Mouse (Mus musculus) midbrain, embryonic 14.5 days (tissue): ENCODE data around the gene Epas1. TPM values are rescaled to one million over a fixed set of nuclear protein-coding genes. Genes with fewer than 3 reads are reported as not detected.

Experiments
- ATAC-seq: fragments of 200-750 bp; cut with Nextera tagmentation; 2 replicates; pipeline ENCODE4 v1.8.0; 2017; ENCODE audit warnings: moderate number of reproducible peaks, moderate library complexity; ENCODE audit not compliant: low FRiP score, low TSS enrichment
- DNase-seq: peaks from one replicate; pipeline ENCODE4 v3.0.0-alpha.2; 2015
- H3K27ac ChIP-seq: fragments of 300-500 bp; sonication (generic); replicated peaks from 2 replicates; pipeline ENCODE4 v1.5.1; 2014; ENCODE audit warnings: mild to moderate bottlenecking, low read depth, low read length, moderate library complexity
- H3K27me3 ChIP-seq: fragments of 300-500 bp; sonication (generic); 2 replicates; pipeline ENCODE4 v1.6.1; 2014; ENCODE audit warnings: low read length, control low read depth, mixed read lengths; ENCODE audit not compliant: control insufficient read depth, insufficient read depth
- H3K36me3 ChIP-seq: fragments of 300-500 bp; sonication (generic); 2 replicates; pipeline ENCODE4 v1.6.1; 2014; ENCODE audit warnings: low read length, control low read depth; ENCODE audit not compliant: control insufficient read depth, insufficient read depth
- H3K4me1 ChIP-seq: fragments of 300-500 bp; sonication (generic); 2 replicates; pipeline ENCODE4 v1.6.1; 2014; ENCODE audit warnings: mild to moderate bottlenecking, antibody characterized with exemption, low read length, control low read depth; ENCODE audit not compliant: control insufficient read depth, insufficient read depth
- H3K4me2 ChIP-seq: fragments of 300-500 bp; sonication (generic); 2 replicates; pipeline ENCODE4 v1.6.1; 2014; ENCODE audit warnings: mild to moderate bottlenecking, low read length, moderate library complexity
- H3K4me3 ChIP-seq: fragments of 300-500 bp; sonication (generic); replicated peaks from 2 replicates; pipeline ENCODE4 v1.5.1; 2014; ENCODE audit warnings: low read depth, low read length
- H3K9ac ChIP-seq: fragments of 300-500 bp; sonication (generic); replicated peaks from 2 replicates; pipeline ENCODE4 v1.6.1; 2014; ENCODE audit warnings: mild to moderate bottlenecking, low read length, moderate library complexity
- H3K9me3 ChIP-seq: fragments of 300-500 bp; sonication (generic); 2 replicates; pipeline ENCODE4 v1.6.1; 2016; ENCODE audit warnings: low read length, control low read depth, mixed read lengths; ENCODE audit not compliant: control insufficient read depth
- WGBS: fragments of 180-500 bp; shearing (Covaris S2); extraction: QIAGEN DNeasy Blood & Tissue Kit; methylation state at CpG from one replicate; pipeline ENCODE4 v1.1.7; 2014; 5-methylcytosine and 5-hydroxymethylcytosine counted together
- polyA plus RNA-seq: library from polyadenylated mRNA; unstranded; fragments of >200 nt; fragmentation: Nextera tagmentation; extraction: Ambion mirVana; gene quantifications from 2 replicates; pipeline ENCODE4 v1.2.1, GENCODE M21; 2014

Epas1 gene
- polyA plus RNA-seq, 1 experiment from 2014 or later = 9.8 TPM

GRCm38 (mm10) chr17:86825163-86825902, 71.8 kb downstream of the Epas1 start:
- H3K9ac ChIP-seq = no peak overlapping the region
- H3K4me3 ChIP-seq = no peak overlapping the region
- H3K36me3 ChIP-seq = no peaks in the 10 kb centered on the region
- no peaks in the 10 kb centered on the region for H3K27me3 ChIP-seq
- 89% methylated on average over 9 of the region's 9 CpGs for WGBS
- no peaks in the 10 kb centered on the region for H3K9me3 ChIP-seq
- H3K4me1 ChIP-seq = no peaks in the 10 kb centered on the region
- H3K4me2 ChIP-seq = no peak overlapping the region
- ATAC-seq (no peak), DNase-seq (no peak)
- no peak overlapping the region for H3K27ac ChIP-seq

- 95% methylated on average over 17 of the region's 17 CpGs for WGBS
Measured at GRCm38 (mm10) chr17:86826376-86826775, 72.9 kb downstream of the Epas1 start.

GRCm38 (mm10) chr17:86827391-86828165, 74.1 kb downstream of the Epas1 start:
- no peaks in the 10 kb centered on the region for H3K9me3 ChIP-seq
- no peaks in the 10 kb centered on the region for H3K4me1 ChIP-seq
- H3K27ac ChIP-seq = no peak overlapping the region
- H3K9ac ChIP-seq = no peak overlapping the region
- H3K36me3 ChIP-seq = no peaks in the 10 kb centered on the region
- ATAC-seq = no peak
- 93% methylated on average over 19 of the region's 19 CpGs for WGBS
- no peaks in the 10 kb centered on the region for H3K27me3 ChIP-seq
- no peak for DNase-seq
- no peak overlapping the region for H3K4me2 ChIP-seq
- no peak overlapping the region for H3K4me3 ChIP-seq

More at GRCm38 (mm10) chr17:86826376-86826775, 72.9 kb downstream of the Epas1 start:
- H3K36me3 ChIP-seq = no peaks in the 10 kb centered on the region
- no peaks in the 10 kb centered on the region for H3K27me3 ChIP-seq
- no peak overlapping the region for H3K4me3 ChIP-seq
- no peak overlapping the region for H3K9ac ChIP-seq
- no peak overlapping the region for H3K27ac ChIP-seq
- H3K4me2 ChIP-seq = no peak overlapping the region
- ATAC-seq = no peak
- no peaks in the 10 kb centered on the region for H3K4me1 ChIP-seq
- DNase-seq = no peak
- no peaks in the 10 kb centered on the region for H3K9me3 ChIP-seq

- no peak for DNase-seq
Measured at GRCm38 (mm10) chr17:86828500-86828899, 75.0 kb downstream of the Epas1 start.

DNA sequence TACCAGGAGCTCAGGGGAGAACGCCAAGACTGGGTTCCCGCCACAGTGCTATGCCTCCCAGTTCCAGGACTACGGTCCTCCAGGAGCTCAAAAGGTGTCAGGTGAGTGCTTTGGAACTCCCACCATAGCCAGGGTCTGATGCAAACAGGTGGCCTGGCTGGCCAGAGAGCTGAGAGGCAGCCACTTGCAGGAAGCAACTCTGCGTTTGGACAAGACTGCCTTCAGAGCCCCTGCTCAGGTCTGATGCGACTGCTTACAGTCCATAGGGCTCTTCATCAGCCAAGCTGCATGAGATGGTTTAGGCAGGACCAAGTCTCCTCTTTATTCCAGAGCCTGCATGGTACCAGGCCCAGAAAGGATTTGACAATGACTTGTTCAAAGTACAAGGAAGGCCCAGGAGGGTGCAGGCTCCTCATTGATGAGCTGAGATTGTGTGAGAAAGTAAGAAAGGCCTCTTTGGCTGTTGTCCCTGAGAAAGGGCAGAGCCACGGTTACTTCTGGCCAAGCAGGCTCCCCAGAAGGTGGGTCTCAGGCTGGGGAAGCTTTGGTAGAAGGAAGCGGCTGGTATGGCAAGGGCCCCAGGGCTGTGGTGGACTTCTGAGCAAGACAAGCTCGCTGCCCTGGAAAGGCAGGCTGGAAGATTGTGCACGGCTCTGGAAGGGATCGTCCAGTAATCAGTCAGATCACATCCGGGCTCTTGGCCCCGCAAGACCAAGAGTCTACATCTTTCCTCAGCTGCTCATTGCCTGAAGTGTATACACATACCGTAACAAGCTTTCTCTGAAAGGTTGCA, 76.1 kb downstream of the Epas1 start:
- DNase-seq (no peak), ATAC-seq (no peak)
- H3K4me2 ChIP-seq = no peak overlapping the region

More at GRCm38 (mm10) chr17:86828500-86828899, 75.0 kb downstream of the Epas1 start:
- no peaks in the 10 kb centered on the region for H3K4me1 ChIP-seq
- no peak overlapping the region for H3K4me2 ChIP-seq
- ATAC-seq = no peak
- no peaks in the 10 kb centered on the region for H3K9me3 ChIP-seq
- H3K27ac ChIP-seq = no peak overlapping the region
- H3K27me3 ChIP-seq = no peaks in the 10 kb centered on the region
- 94% methylated on average over 11 of the region's 11 CpGs for WGBS
- H3K4me3 ChIP-seq = no peak overlapping the region
- no peaks in the 10 kb centered on the region for H3K36me3 ChIP-seq
- H3K9ac ChIP-seq = no peak overlapping the region

GRCm38 (mm10) chr17:86830893-86831292, 77.4 kb downstream of the Epas1 start:
- no peaks in the 10 kb centered on the region for H3K27me3 ChIP-seq
- no peak overlapping the region for H3K9ac ChIP-seq
- H3K4me2 ChIP-seq = no peak overlapping the region
- DNase-seq (no peak), ATAC-seq (no peak)
- no peak overlapping the region for H3K27ac ChIP-seq
- no peaks in the 10 kb centered on the region for H3K9me3 ChIP-seq
- H3K36me3 ChIP-seq = no peaks in the 10 kb centered on the region
- H3K4me3 ChIP-seq = no peak overlapping the region
- H3K4me1 ChIP-seq = no peaks in the 10 kb centered on the region
- WGBS = 93% methylated on average over 12 of the region's 12 CpGs

More for the DNA sequence above, 76.1 kb downstream of the Epas1 start:
- Histone ChIP-seq H3K4me3 (no peak overlapping the region), H3K27me3 (no peaks in the 10 kb centered on the region), H3K27ac (no peak overlapping the region), H3K9me3 (no peaks in the 10 kb centered on the region), H3K9ac (no peak overlapping the region), H3K36me3 (no peaks in the 10 kb centered on the region), H3K4me1 (no peaks in the 10 kb centered on the region)
- 91% methylated on average over 13 of the region's 13 CpGs for WGBS

DNA sequence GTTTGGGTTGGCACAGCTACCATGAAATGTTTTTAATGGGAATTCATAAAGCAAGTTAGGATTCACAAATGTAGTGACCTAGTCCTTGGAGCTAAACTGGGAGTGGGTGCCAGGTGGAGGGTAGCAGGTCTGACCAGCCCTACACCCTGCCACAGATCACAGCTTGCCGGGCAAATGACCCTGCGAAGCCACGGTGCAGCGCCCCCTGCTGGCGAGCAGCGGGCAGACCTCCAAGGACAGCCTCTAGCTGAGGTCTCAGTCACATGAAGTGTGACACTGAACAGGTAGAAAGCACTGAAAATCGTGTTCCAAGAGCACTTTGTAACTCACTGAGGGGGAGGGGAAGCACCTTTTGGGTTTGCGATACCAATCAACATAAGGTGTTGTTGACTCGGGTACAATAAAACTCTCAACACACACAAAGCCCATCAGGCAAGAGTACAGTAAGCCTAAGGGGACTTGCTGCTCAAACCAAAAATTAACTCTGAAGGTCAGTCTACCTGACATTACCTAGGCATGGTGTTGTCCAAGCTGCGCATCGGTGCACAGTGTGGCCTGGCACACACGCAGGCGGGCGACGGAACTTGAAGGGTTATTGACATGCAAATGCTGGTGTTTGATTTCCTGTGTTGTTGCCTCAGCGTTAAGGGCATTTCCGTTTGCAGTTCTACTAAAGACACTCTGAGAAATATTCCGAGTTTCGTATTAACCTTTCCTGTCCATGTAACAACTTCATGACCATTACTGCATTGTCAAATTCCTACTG, 79.2 kb downstream of the Epas1 start:
- 69% methylated on average over 19 of the region's 19 CpGs for WGBS
- DNase-seq (peak; percentile 24), ATAC-seq (no peak)
- Histone ChIP-seq H3K9ac (no peak overlapping the region), H3K27me3 (no peaks in the 10 kb centered on the region), H3K9me3 (no peaks in the 10 kb centered on the region), H3K4me1 (no peaks in the 10 kb centered on the region), H3K27ac (no peak overlapping the region), H3K4me2 (no peak overlapping the region), H3K4me3 (no peak overlapping the region), H3K36me3 (no peaks in the 10 kb centered on the region)

DNA sequence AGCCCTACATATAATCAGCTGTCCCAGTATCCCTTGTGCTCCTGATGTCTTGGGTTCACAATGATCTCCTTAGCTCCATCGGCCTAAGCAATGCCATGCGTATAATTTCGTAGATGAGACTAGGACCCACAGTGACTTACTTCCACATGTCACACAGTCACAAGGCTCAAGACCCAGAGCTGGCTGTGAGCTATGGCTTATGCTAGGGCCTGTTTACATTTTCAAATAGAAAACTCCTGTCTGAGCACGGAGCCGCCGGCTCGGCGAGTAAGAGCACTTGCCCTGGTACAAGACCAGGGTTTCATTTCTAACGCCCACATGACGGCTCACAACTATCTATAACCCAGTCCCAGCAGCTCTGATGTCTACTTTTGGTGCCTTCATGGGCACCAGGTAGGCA, 80.4 kb downstream of the Epas1 start:
- no peak overlapping the region for H3K27ac ChIP-seq
- ATAC-seq = no peak
- DNase-seq = no peak

More for the DNA sequence above, 80.4 kb downstream of the Epas1 start:
- Histone ChIP-seq H3K27me3 (no peaks in the 10 kb centered on the region), H3K4me1 (no peaks in the 10 kb centered on the region), H3K9ac (no peak overlapping the region), H3K4me2 (no peak overlapping the region), H3K36me3 (no peaks in the 10 kb centered on the region), H3K4me3 (no peak overlapping the region), H3K9me3 (no peaks in the 10 kb centered on the region)
- WGBS = 95% methylated on average over 10 of the region's 10 CpGs
